Mouse (Mus musculus) kidney, postnatal 0 days (tissue): ENCODE results near the gene Plekho1. TPM values are rescaled to one million over a fixed set of nuclear protein-coding genes. Genes with fewer than 3 reads are reported as not detected.

Experiments
- ATAC-seq: fragments of 200-750 bp; cut with Nextera tagmentation; replicated peaks from 2 replicates; pipeline ENCODE4 v1.8.0; 2017; ENCODE audit warnings: low read depth, moderate number of reproducible peaks, moderate TSS enrichment, moderate library complexity; ENCODE audit not compliant: low FRiP score
- DNase-seq: peaks from one replicate; pipeline ENCODE4 v3.0.0-alpha.2; 2016; ENCODE audit warnings: low spot score
- H3K27ac ChIP-seq: fragments of 300-500 bp; sonication (generic); 2 replicates; pipeline ENCODE4 v1.5.1; 2014; ENCODE audit warnings: mild to moderate bottlenecking
- H3K27me3 ChIP-seq: fragments of 300-500 bp; sonication (generic); 2 replicates; pipeline ENCODE4 v1.6.1; 2014; ENCODE audit warnings: low read length, mixed read lengths; ENCODE audit not compliant: insufficient read depth
- H3K36me3 ChIP-seq: fragments of 300-500 bp; sonication (generic); 2 replicates; pipeline ENCODE4 v1.6.1; 2014; ENCODE audit warnings: low read length, mixed read lengths; ENCODE audit not compliant: insufficient read depth
- H3K4me1 ChIP-seq: fragments of 300-500 bp; sonication (generic); replicated peaks from 2 replicates; pipeline ENCODE4 v1.6.1; 2014; ENCODE audit warnings: antibody characterized with exemption, low read length, mixed read lengths; ENCODE audit not compliant: insufficient read depth
- H3K4me2 ChIP-seq: fragments of 300-500 bp; sonication (generic); 2 replicates; pipeline ENCODE4 v1.6.1; 2014; ENCODE audit warnings: mild to moderate bottlenecking, low read length, moderate library complexity, mixed read lengths
- H3K4me3 ChIP-seq: fragments of 300-500 bp; sonication (generic); replicated peaks from 2 replicates; pipeline ENCODE4 v1.5.1; 2014; ENCODE audit warnings: low read depth, low read length
- H3K9ac ChIP-seq: fragments of 300-500 bp; sonication (generic); 2 replicates; pipeline ENCODE4 v1.6.1; 2014; ENCODE audit warnings: low read depth, low read length
- H3K9me3 ChIP-seq: fragments of 300-500 bp; sonication (generic); replicated peaks from 2 replicates; pipeline ENCODE4 v1.6.1; 2016; ENCODE audit warnings: low read length, inconsistent platforms, mixed read lengths
- CTCF ChIP-seq: IDR thresholded peaks from 2 replicates; pipeline ENCODE4 v1.5.1; 2016; ENCODE audit warnings: antibody characterized with exemption, low read depth, mild to moderate bottlenecking, moderate library complexity
- WGBS: fragments of 180-500 bp; shearing (Covaris S2); extraction: QIAGEN DNeasy Blood & Tissue Kit; methylation state at CpG from one replicate; pipeline ENCODE4 v1.1.7; 2014; 5-methylcytosine and 5-hydroxymethylcytosine counted together
- polyA plus RNA-seq: library from polyadenylated mRNA; unstranded; fragments of >200 nt; fragmentation: Nextera tagmentation; extraction: Ambion mirVana; gene quantifications from 2 replicates; pipeline ENCODE4 v1.2.1, GENCODE M21; 2015

Gene Plekho1
- polyA plus RNA-seq, 1 experiment from 2014 or later = 42.5 TPM

DNA sequence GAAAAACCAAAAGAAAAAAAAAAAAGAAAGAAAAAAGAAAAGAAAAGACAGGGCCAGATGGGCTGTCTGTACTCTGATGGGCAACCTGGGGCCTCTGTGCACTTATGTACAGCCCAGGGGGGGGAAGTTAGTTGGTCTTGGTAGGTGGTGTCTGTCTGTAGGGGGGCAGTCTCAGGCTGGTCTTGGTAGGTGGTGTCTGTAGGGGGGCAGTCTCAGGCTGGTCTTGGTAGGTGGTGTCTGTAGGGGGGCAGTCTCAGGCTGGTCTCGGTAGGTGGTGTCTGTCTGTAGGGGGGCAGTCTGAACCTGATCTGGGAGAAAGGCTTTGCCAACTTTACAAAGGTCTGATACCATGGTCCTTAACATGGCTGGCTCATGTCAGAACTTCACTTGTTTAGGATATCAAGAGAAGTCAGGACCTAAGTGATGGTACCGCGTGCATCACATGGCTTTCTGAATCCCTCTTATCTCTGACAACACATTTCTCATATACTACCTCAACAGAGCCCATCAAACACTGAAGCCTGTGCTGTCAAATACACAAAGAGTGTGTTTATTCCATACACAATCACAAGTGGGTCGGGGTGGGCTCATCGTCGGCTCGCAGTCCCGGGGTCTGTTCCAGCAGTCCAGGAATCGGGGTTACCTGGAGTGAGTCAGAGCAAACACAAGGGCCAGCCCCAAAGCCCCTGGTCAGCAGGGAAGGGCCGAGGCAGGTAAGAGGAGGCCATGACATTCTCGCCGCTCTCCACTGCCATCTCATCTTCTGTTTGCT, 3.7 kb upstream of the Plekho1 start:
- no peaks in the 10 kb centered on the region for H3K27me3 ChIP-seq
- no peaks in the 10 kb centered on the region for H3K9me3 ChIP-seq
- H3K4me3 ChIP-seq = no peak overlapping the region
- no peak overlapping the region for H3K4me2 ChIP-seq
- H3K36me3 ChIP-seq = no peaks in the 10 kb centered on the region
- TF ChIP-seq CTCF = no peak
- DNase-seq (no peak), ATAC-seq (no peak)
- H3K4me1 ChIP-seq = no peaks in the 10 kb centered on the region
- WGBS = 85% methylated on average over 12 of the region's 12 CpGs
- no peak overlapping the region for H3K27ac ChIP-seq
- no peak overlapping the region for H3K9ac ChIP-seq

DNA sequence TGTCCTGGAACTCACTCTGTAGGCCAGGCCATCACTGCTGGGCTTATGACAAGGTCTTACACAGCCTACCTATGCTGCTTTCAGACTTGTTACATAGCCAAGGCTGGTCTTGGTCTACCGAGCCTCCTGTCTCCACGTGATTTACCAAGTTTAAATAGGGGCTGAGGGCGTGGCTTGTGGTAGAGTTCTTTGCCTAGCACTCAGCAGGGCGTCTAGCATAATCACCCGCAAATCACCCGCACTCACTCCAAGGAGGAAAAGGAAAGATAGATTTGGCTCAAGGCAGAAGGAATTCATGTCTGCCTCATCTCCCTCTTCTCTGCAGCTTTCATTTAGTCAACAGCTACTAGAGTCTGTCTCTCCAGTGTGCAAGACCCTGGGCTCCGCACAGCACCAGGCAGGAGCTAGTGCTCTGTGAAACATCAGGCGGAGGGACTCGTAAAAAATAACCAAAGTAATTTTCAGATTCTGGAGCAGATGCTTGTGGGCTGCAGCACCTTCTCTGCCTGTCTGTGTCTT, 1.5 kb upstream of the Plekho1 start:
- Histone ChIP-seq H3K36me3 (no peaks in the 10 kb centered on the region), H3K27ac (no peak overlapping the region), H3K4me2 (peak overlapping the region; percentile 90), H3K27me3 (no peaks in the 10 kb centered on the region), H3K9me3 (no peaks in the 10 kb centered on the region), H3K4me1 (peaks cover 7% of the 10 kb centered on the region), H3K4me3 (no peak overlapping the region; the same call in 1 of the 2 replicates), H3K9ac (no peak overlapping the region)
- 20% methylated on average over 9 of the region's 9 CpGs for WGBS
- DNase-seq (peak; percentile 57), ATAC-seq (no peak)
- TF ChIP-seq CTCF = no peak

DNA sequence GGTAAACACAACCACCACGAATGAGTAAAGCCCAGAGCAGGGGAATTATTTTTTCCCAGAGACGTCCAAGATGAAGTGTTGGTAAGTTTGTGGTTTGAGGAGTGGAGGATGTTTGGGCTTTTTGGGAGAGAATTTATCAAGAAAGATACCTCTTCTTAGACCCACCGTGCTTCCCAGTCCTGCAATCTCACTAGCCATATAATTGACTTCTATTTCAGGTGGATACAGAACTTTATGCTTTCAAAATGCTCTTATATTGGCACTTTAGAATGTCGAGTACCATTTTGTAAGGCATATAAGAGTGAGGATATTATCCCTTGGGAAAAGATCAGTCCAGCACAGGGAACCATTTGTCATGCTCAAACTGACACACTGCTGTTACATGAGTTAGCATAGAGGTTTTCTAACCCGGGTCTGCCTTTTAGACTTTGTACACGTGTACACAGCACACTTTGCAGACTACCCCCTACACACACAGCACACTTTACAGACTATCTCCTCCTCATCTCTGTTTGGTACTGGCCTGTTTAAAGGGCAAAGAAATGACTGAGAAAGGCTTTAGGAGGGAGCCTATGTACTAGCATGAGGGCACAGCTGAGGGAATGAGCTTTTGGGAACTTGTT, 761 bp upstream of the Plekho1 start:
- no peaks in the 10 kb centered on the region for H3K9me3 ChIP-seq
- H3K4me3 ChIP-seq = peak overlapping the region; percentile 91
- ATAC-seq (no peak), DNase-seq (no peak)
- H3K4me1 ChIP-seq = peaks cover 9% of the 10 kb centered on the region
- peak overlapping the region; percentile 90 for H3K9ac ChIP-seq
- H3K27ac ChIP-seq = peak overlapping the region; percentile 95
- no peaks in the 10 kb centered on the region for H3K36me3 ChIP-seq
- TF ChIP-seq CTCF = no peak
- peak overlapping the region; percentile 90 for H3K4me2 ChIP-seq
- H3K27me3 ChIP-seq = no peaks in the 10 kb centered on the region
- 7% methylated on average over 6 of the region's 6 CpGs for WGBS

DNA sequence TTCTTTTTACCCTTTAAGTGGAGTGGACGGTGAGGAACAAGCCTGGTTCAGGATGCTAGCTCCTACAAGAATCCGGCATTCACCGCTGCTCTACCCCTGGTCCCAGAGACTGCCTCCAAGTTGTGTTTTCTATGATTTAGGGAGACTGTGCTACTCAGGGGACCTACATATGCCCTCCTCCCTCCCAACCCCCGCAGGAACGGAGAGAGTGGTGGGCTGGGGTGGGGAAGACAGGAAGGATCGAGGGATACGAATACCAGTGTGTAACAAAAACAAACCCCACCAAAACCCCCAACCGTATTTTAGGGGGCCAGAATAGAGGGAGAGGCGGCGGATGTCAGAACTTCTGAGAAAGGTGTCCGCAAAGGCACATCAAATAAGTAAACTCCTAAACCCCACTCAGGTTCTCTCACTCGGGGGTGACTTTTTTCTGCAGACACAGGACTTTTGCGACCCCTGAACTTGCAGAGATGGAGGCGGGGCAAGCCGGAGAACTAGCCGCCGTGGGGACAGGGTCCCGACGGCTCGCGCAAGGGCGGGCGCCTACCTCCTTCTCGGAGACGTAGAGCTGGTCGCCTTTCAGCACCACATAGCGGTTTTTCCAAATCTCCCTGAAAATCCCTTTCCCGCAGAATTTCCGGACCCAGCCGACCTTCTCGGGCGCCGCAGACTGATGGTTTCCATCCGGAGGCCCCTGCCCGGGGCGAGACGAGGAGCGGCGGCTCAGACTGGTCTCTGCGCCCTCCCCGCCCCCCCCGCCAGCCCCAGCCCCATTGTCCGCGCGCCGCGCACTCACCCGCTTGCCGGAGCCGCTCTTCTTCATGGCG, 613 bp downstream of the Plekho1 start:
- Histone ChIP-seq H3K9me3 (no peaks in the 10 kb centered on the region), H3K27ac (peak overlapping the region; percentile 95), H3K4me3 (peak overlapping the region; percentile 91), H3K36me3 (0 out of 2 replicates have a peak, but pooled peaks cover 3% of the 10 kb centered on the region), H3K9ac (peak overlapping the region; percentile 90), H3K4me1 (peaks cover 10% of the 10 kb centered on the region), H3K27me3 (no peaks in the 10 kb centered on the region), H3K4me2 (peak overlapping the region; percentile 90)
- no peak for TF ChIP-seq CTCF
- peak; percentile 72 for DNase-seq
- WGBS = under 1% methylated on average over 49 of the region's 51 CpGs
- peak; percentile 50; the same call in 1 of the 2 replicates for ATAC-seq

DNA sequence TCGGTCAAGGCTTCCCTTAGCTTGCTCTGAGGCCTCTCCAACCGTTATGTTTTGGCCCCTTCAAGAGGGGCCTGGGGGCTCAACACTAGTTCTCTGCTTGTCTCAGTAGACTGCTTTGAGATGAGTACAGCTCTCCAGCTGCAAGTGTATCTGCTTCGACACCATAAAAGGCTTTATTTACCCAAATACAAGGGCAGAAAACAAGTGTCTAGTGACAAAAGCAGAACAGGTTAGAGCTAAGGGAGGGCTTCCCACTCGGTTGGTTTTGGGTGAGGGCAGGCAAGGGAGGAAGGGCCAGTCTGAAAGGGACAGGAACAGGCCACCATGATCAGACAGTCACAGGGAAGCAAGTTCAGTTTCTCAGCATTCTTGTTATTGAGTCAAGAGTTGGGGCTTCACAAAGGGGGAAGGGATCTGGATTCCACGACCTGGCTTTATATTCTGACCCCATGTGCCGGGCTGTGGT, 1.4 kb downstream of the Plekho1 start:
- DNase-seq (peak; percentile 65), ATAC-seq (no peak)
- H3K9ac ChIP-seq = peak overlapping the region; percentile 90
- peak overlapping the region; percentile 90 for H3K4me2 ChIP-seq
- TF ChIP-seq CTCF = no peak
- H3K4me1 ChIP-seq = peaks cover 13% of the 10 kb centered on the region
- no peaks in the 10 kb centered on the region for H3K9me3 ChIP-seq
- peaks cover 9% of the 10 kb centered on the region; the same call in 1 of the 2 replicates for H3K36me3 ChIP-seq
- H3K27me3 ChIP-seq = no peaks in the 10 kb centered on the region
- 13% methylated on average over 6 of the region's 6 CpGs for WGBS
- H3K4me3 ChIP-seq = peak overlapping the region; percentile 91
- H3K27ac ChIP-seq = peak overlapping the region; percentile 95

DNA sequence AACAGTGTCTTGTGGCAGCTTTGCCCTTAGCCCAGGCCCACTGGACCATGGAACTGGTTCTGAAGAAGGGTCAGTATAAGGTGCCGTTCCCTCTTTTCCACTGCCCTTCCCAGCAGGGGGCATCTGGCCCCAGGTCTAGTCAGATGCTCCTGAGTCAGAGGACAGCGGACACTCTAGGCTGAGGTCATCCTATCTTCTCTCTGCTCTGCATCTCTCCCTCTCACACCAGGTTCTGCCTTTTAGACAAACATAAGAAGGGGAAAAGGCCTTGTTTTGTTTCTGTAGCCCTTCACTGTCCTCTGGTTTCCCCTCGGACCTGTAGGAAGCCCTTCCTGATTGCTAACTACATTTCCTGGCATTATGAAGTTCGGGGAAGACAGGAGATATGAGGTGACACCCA, 1.9 kb downstream of the Plekho1 start:
- peaks cover 17% of the 10 kb centered on the region for H3K4me1 ChIP-seq
- no peaks in the 10 kb centered on the region for H3K9me3 ChIP-seq
- H3K4me3 ChIP-seq = peak overlapping the region; percentile 91
- no peak for ATAC-seq
- no peaks in the 10 kb centered on the region for H3K27me3 ChIP-seq
- peak overlapping the region; percentile 95 for H3K27ac ChIP-seq
- peak; percentile 41; the same call in 1 of the 2 replicates for TF ChIP-seq CTCF
- peak; percentile 58 for DNase-seq
- WGBS = 18% methylated on average over 4 of the region's 4 CpGs
- H3K9ac ChIP-seq = peak overlapping the region; percentile 90
- peaks cover 13% of the 10 kb centered on the region; the same call in 1 of the 2 replicates for H3K36me3 ChIP-seq
- peak overlapping the region; percentile 90 for H3K4me2 ChIP-seq
